Mouse (Mus musculus): ENCODE measurements around the gene Dhx57. TPM values are rescaled to one million over a fixed set of nuclear protein-coding genes. Genes with fewer than 3 reads are reported as not detected.

Dhx57 gene
- polyA plus RNA-seq, 1 experiment from 2014 or later = 15.2 TPM

GRCm38 (mm10) chr17:80193075-80193474 is 97.2 kb downstream of the Dhx57 start:
- H3K9ac ChIP-seq (ENCODE audit: low read length) = no peak overlapping the region
- H3K27me3 ChIP-seq (ENCODE audit: control insufficient read depth, insufficient read depth, low read depth, low read length) = no peaks in the 10 kb centered on the region
- H3K27ac ChIP-seq (ENCODE audit: low read length) = no peak overlapping the region
- H3K9me3 ChIP-seq (ENCODE audit: control insufficient read depth, low read length) = no peaks in the 10 kb centered on the region
- ATAC-seq (ENCODE audit: low read depth) = no peak
- H3K4me3 ChIP-seq (ENCODE audit: low read length) = no peak overlapping the region
- no peaks in the 10 kb centered on the region for H3K4me1 ChIP-seq (replicated peaks; ENCODE audit: control insufficient read depth, insufficient read depth, low read length)
- no peak overlapping the region for H3K4me2 ChIP-seq (ENCODE audit: low read depth, low read length)
- peaks cover 14% of the 10 kb centered on the region for H3K36me3 ChIP-seq (ENCODE audit: control insufficient read depth, insufficient read depth, low read length)
- WGBS = 54% methylated on average over 5 of the region's 5 CpGs

Other genes starting within 250 kb of the Dhx57 start
- 64.6 and 64.9 TPM in 2 replicates for gene Hnrnpll, start 228.1 kb downstream of the Dhx57 start, polyA plus RNA-seq (2015; fragmentation: Nextera tagmentation; extraction: Ambion mirVana)
- 20.4 TPM in 2 replicates for gene Galm, start 163.0 kb downstream of the Dhx57 start, polyA plus RNA-seq (2015; fragmentation: Nextera tagmentation; extraction: Ambion mirVana)
- gene Srsf7, start 83.2 kb downstream of the Dhx57 start, polyA plus RNA-seq (2015; fragmentation: Nextera tagmentation; extraction: Ambion mirVana) = 552 and 582 TPM in 2 replicates
- gene Ttc39d, start 83.0 kb downstream of the Dhx57 start, polyA plus RNA-seq (2015; fragmentation: Nextera tagmentation; extraction: Ambion mirVana) = 0.24 TPM in 2 replicates
- gene Gemin6, start 66.0 kb downstream of the Dhx57 start, polyA plus RNA-seq (2015; fragmentation: Nextera tagmentation; extraction: Ambion mirVana) = 37.0 and 38.5 TPM in 2 replicates
- gene Morn2, start 273 bp downstream of the Dhx57 start, polyA plus RNA-seq (2015; fragmentation: Nextera tagmentation; extraction: Ambion mirVana) = 35.8 and 37.9 TPM in 2 replicates
- gene Arhgef33, start 16.9 kb upstream of the Dhx57 start, polyA plus RNA-seq (2015; fragmentation: Nextera tagmentation; extraction: Ambion mirVana) = 0.57 and 1.4 TPM in 2 replicates
- 0.88 TPM in 1 of 2 replicates, not detected in the other for gene Gm10190, start 83.1 kb upstream of the Dhx57 start, polyA plus RNA-seq (2015; fragmentation: Nextera tagmentation; extraction: Ambion mirVana)
- gene Sos1, start 190.0 kb upstream of the Dhx57 start, polyA plus RNA-seq (2015; fragmentation: Nextera tagmentation; extraction: Ambion mirVana) = 3.5 TPM in 2 replicates